Mouse (Mus musculus) ES-Bruce4 (cell line): Measurements from ENCODE around the gene Il17rd.
A peak's percentile ranks its signal among the peaks of the same experiment; 100 is the strongest.

Experiments used
- CTCF ChIP-seq: IDR thresholded peaks from one replicate; pipeline ENCODE4 v1.8.1; 2011; ENCODE audit warnings: low read depth, low read length
- POLR2A ChIP-seq: IDR thresholded peaks from one replicate; pipeline ENCODE4 v1.8.1; 2011; ENCODE audit warnings: low read length; ENCODE audit not compliant: insufficient read depth

DNA sequence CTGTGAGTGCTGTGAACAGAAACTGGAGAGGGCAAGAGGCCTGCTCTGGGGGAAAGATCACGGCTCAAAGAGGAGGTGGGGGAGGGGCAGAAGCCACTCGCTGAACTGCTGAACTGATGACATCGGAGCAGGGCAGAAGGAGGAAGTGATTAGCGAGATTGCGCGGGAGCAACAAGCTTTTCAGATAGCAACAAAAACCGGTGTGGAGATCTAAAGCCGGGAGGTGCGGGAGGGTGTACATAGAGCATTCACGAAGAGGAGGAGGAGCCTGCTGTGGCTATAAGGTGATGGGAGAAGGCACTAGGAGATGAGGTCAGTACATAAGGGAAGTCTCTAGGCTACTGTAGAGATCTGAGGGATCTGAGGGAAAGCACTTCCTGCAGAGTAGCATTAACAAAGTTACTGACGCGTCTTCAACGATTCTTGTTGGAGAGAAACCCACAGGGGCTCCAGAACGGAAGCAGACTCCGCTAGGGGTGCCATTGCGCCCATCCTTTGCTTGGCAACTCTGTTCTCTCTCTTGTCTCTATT, 44.5 kb upstream of the Il17rd start, which contains the start of gene Hesx1:
- TF ChIP-seq POLR2A: no peak
- TF ChIP-seq CTCF: peak; percentile 22
